Mouse (Mus musculus) frontal cortex, adult 2 months (tissue): ENCODE data around the gene Cox18. TPM values are rescaled to one million over a fixed set of nuclear protein-coding genes. Genes with fewer than 3 reads are reported as not detected.
A peak's percentile ranks its signal among the peaks of the same experiment; 100 is the strongest.
"Not testable (repeated sequence)": the region's sequence is repeated elsewhere in the genome, so short reads cannot be mapped to it uniquely, and the experiment has no call there.

Experiments used
- DNase-seq, 2 experiments: peaks; one replicate each; pipeline ENCODE4 v3.0.0; 2022; ENCODE audit warnings: low spot score in 1 of 2; ENCODE audit errors: extremely low spot score in 1 of 2
- polyA plus RNA-seq: library from polyadenylated mRNA; depleted of rRNA; stranded (reverse); fragments of >200 nt; gene quantifications from 2 replicates; pipeline ENCODE4 v1.2.3, GENCODE M21; 2012; rRNA removed

Cox18 gene
- 33.2 and 37.4 TPM in 2 replicates for polyA plus RNA-seq

DNA sequence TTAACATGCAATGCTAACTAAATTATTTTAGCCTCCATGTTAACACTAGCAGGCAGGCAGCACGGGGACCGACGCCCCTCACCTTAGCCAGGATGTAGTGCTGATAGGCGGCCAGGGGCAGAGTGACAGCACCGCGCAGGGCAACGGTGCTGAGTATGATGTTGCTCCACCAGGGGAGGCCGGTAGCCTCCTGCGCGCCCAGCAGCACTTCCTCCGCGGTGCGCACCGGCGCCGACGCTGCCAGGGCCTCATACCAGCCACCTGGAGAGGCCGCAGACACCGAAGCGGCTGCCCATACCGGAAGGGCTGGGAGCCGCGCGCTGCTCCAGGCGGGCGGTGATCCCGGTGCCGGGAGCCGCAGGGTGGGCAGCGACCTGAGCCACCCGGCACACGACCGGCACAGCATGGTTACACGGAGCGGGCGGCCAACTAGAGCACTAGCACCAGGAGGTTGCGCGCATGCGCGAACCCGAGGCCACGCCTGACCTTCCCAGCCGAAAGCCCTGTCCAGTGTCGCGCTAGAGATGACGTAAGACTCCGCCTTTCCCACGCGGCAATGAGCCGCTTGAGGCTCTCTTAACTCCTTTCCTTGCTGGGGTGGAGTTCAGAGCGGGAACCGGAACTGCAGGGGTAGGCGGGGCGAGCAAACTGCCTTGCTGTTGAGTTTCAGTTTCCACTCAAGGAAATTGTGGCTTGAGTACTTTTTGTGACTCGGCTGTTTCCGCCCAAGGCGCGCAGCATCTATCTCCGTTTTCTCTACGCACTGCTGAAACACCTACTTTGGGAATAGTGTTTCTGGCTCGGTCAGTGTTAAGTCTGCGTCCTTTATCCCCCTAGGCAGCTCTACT, at the start of gene Cox18:
Cox18 (minus strand) TSS at position 468 of the 848 bp plus-strand sequence.
- peak; percentile 97 to 99 for DNase-seq

DNA sequence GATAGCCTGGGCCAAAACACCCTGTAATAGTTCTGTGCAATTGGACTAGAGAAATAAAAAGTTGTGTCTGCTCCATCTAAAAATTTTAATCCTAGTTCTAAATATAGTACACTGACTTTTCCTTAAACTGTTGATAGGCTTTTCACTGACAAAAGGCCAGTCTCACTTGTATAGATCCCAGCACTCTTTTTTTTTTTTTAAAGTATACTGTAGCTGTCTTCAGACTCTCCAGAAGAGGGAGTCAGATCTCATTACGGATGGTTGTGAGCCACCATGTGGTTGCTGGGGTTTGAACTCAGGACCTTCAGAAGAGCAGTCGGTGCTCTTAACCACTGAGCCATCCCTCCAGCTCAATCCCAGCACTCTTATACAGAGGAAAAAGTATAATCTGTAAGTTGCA, 38.4 kb upstream of the Cox18 start:
- DNase-seq: not testable (repeated sequence)

DNA sequence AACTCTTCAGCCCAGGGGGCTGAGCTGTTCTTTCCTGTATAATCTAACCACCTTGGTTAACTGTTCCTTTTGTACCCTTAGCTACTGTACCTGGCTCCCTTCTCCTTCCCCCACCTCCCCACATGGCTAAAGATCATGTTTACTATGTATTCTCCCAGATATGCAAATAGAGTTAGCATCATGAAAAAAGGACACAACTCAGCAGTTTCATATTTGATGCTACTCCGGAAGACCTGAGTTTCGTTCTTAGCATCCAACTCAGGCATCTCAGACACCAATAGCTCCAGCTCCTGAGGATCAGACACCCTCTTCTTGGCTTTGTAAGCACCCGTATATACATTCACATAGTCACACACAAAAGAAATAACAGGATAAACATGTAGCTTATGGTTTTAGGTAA, 33.2 kb upstream of the Cox18 start:
- DNase-seq: no peak

DNA sequence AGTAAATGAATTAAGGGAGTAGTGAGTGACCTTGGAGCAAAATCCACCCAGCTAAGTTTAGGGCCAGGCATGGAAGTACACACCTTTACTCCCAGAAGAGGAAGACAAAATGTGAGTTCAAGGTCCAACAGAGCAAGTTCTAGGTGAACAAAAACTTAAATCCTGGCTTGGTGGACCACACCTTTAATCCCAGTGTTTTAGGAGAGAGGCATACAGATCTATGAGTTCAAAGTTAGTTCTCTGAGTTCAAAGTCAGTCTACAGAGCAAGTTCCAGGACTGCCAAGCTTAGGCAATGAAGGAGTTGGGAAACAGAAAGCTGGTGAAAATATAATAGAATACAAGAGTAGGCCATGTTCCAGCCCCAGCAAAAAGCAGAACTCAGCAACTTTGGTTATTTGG, 23.7 kb upstream of the Cox18 start:
- DNase-seq: no peak

DNA sequence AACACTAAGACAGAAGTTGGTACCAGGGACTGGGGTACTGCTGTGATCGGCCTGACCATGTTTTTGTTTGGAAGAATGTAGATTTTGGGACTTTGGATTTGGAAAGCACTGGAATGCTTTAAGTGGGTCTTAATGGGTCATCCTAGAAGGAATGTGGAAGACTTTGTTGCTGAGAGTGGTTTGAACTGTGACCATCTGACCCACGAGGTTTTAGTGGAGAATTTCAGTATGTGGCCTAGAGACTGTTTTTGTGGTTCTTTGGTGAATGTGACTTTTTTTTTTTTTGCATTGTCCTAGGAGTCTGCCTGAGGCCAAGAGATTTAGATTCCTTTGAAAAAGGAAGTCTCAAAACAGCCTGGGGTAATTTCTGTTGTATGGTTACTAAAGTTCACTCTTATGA, 23.2 kb upstream of the Cox18 start:
- no peak for DNase-seq

DNA sequence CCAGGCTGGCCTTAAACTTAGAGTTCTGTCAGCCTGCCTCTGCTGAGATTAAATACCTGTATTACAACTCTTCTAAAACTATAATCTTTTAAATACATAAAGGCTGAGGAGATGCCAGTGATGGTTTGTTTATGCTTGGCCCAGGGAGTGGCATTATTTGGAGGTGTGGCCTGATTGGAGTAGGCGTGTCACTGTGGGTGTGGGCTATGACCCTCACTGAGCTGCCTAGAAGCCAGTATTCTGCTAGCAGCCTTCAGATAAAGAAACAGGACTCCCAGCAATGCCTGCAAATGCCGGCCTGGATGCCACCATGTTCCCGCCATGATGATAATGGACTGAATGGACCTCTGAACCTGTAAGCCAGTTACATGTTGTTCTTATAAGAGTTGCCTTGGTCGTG, 22.8 kb upstream of the Cox18 start:
- DNase-seq: no peak

DNA sequence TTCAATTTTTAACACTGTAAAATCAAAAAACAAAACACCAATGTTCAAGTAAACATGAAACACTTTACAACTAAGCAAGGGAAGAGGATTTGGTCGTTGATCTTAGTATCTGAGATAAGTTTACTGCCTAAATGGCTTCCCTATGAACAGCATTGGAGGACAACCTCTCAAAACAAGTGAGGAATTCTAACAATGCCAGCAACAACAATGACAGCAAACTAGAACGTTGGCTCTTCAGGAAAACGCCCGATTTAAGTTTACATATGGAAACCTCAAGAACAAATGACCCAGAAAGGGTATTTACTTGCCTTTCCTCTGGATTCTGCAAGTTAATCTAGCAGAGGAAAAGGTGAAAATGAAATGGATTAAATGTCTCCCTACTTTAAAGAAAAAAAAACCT, 21.6 kb upstream of the Cox18 start:
- no peak for DNase-seq

DNA sequence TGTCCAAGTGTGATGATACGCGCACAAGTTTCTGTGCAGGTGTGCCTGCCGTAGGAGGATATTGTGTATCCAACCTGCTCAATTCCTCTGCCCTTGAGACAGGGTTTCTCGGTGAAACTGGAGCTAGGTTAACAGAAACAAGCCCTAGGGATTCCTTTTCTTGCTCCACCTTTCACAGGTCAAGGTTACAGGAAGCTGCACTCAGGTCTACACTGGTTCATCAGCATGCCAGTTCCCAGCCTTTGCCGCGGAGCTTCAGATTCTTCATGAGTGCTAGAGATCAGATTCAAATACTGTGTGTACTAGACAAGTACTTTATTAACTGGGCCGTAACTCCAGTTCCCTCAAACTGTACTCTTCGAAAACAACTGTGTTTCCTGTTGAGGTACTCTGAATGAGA, 11.4 kb upstream of the Cox18 start:
- no peak for DNase-seq

DNA sequence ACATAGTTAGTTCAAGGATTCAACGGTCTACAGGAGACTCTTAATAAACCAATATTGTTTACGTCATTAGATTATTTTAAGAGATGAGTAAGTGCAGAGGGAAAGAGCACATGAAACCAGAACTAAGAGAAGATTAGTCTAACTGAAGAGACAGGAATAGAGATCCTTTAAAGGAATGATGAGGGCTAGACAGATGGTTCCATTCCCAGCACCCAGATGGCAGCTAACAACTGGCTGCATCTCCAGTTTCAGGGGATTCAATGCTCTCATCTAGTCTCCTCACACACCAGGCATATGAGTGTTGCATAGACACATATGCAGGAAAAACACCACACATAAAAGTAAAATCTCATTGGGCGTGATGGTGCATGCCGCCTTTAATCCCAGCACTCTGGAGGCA, 9.5 kb upstream of the Cox18 start:
- no peak for DNase-seq

DNA sequence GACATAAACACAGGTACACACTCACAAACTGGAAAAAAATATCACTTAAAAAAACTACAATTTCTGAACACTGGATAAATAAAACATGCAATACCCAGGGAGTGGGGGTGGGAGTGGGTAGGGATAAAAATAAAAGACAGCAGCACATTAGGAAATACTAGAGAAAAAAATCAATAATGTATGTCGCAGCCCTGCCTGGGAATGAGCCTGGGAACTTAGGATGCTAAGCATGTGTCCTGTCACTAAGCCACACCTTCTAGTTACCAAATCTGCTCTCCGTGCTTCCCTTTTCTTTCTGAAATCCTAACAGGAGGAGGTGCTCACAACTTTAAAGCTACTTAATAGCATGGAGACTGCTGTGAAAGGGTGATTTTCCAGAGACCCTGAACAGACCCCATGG, 6.0 kb upstream of the Cox18 start:
- DNase-seq: no peak

DNA sequence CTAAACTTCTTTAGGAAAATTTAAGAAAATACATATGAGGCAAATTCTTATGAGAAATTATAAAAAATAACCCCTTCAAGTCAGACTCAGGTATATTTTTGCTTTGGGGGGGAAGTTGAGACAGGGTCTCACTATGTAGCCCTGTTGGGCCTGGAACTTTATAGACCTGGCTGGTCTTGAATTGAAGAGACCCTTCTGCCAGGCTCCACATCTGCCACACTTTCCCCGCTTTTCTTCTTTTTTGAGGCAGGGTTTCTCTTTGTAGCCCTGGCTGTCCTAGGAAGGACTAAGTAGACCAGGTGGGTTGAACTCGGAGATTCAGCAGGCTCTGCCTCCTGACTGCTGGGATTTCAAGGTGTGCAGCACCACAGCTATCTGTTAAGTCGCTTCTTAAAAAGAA, 2.9 kb upstream of the Cox18 start:
- no peak for DNase-seq

DNA sequence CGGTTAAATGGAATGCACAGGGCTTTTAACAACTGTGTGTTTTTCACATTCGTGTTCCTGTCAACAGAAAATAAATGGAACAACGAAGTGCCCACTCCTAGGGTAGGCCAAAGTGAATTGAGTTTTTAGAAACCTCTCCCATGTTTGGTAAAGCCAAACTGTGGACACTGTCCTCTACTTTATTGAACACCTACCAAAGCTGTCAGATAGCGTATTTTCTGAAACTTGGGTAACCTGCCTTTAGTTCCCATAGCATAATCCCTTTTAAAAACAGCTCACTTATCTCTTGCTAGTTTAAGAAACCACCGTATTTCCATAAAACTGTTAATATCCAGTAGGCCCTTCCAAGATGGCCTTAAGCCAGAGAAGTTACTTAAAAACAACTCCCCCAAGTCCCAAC, 929 bp upstream of the Cox18 start:
- DNase-seq: no peak

DNA sequence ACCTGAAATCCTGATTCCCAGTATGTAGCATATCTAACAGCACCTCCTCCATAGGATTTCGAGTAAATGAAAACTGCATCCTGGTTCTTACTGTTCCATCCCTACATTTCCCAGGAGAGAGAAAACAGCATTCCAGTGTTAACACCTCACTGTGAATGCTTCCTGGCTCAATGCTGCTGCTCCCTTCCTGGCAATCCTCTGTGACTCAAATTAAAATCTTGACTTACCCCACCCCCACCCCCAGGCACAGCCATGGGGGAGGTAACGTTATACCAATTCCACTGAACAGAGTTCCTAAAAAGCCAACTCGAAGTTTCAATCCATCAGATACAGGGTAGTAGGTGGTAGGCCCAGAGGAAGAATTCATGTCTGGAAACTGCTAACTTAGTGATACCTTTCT, 864 bp downstream of the Cox18 start:
- DNase-seq: peak in 1 of 2 experiments; percentile 42

DNA sequence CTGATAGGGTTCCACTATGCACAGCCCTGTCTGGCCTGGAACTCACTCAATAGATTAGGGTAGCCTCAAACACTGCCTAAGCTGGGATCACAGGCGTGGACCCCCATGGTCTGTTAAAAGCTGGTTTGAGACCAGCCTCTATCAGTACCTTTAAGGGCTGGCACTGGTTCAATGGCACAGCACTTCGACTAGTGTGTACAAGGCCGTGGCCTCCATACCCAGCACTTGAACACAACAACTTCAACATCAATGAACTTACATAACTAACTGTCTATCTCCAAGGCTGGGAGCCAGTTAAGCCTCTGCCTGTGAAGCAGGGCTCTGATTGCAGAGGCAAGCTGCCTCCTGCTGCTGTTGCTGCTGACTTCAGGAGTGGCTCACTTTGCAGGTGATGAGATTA, 6.0 kb downstream of the Cox18 start:
- no peak for DNase-seq

DNA sequence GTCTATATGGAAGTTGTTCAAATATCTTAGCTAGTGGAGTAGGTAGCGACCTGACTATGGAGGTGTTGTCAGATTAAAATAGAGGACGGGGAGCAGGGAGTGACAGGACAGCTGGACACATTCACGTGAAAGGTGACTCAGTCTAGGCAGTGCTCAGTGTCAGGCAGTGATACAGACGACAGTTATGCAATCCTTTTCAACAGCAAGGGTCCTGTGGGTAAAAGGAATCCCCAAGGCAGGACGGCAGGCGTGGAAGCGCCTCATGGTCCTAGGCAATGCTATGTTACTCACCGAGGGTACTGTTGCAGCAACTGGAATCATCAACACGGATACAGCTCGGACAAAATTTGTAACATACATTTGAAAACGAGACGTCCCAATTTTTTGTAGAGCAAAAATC, 6.6 kb downstream of the Cox18 start:
- DNase-seq: no peak

DNA sequence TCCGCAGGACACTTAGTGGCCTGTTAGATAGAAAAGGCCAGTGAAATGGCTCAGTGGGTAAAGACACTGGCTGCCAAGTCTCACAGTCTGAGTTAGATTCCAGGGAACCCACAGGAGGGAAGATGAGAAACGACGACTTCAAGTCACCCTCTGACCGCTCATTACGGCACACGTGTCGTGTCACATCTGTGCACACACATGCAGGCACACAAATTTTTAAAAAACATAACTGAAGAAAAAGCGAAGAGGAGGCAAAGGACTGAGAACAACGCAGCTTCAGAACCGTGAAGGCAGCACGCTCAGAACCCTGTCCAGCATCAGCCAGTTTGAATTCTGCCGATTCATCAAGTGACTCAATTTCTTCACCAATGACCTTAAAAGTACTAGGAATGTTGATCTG, 10.4 kb downstream of the Cox18 start:
- no peak for DNase-seq

DNA sequence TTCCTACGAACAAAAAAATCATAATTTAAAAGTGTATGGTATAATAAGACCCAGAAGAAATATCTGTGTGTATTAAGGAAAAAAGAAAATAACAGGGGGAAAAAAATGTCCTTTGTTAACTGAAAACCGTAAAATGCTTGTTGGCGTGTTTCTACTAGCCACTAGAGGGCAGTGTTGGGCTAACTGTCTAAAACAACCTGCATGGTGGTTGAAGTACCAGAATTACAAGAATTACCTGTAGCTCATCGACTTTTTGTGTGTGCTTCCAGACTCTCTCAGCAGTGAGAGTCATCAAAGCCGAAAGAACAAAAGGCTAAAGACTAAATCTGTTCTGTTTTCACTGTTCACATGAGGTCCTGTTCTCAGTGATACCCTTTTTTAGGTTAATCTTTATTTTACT, 20.6 kb downstream of the Cox18 start:
- DNase-seq: peak in 1 of 2 experiments; percentile 78

DNA sequence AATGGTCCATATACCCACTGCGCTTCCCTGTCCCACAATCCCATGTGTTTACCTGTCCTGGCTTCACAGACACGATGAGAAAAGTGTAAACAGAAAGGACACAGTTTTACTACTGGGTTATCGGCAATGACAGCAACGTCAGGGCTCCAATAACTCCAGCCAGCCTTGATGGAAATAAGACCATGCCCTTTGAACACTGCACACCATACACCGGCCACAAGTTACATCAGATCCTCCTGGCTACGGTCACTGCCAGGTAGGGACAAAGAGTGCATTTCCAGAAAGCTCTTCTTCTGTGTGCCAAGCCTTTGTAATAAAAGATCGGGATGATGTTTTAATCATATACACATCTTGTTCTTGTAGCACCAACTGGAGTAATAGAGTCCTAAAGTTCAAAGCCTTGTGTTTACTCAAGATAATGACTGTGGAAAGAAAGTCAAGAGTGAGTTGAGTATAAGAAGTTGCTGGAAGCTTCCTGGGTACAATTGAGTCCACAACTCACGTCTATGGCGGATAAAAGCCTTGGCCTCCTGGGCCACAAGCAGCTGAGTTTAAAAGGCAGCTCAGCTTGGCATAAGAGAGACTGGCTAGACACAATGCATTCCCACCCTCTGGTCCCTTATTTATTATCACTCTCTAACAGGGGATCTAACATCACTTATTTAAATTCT, 21.2 kb downstream of the Cox18 start:
- DNase-seq: no peak

DNA sequence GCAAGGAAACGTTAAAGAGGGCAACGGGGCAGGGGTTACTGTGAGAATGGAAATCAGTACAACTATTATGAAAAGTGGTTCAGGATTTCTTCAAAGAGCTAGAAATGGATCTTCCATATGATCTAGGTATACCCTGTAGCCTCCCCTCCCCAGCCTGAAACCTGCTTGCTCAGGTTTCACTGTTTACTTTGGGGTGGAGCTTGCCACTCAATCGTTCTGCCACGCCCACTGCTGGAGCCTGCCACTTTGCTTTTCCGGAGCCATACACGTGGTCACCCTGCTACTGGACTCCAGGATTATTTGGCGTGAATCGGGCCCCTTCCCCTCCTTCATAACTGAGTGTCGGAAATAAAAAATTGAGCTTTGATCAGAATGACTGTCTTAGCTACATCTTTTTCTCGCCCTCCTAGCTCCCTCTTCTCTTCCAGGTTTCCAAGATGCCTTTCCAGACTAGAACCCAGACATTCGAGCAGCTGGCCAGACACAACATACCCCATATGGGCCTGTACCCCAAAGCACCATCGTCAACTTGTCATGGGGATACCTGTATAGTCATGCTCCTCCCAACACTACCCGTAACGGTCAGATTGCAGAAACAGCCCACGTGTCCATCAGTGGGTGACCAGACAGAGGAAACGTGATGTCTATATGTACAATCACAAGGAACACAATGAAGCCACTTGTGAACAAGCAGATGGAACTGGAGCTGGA, 23.7 kb downstream of the Cox18 start:
- DNase-seq: no peak

DNA sequence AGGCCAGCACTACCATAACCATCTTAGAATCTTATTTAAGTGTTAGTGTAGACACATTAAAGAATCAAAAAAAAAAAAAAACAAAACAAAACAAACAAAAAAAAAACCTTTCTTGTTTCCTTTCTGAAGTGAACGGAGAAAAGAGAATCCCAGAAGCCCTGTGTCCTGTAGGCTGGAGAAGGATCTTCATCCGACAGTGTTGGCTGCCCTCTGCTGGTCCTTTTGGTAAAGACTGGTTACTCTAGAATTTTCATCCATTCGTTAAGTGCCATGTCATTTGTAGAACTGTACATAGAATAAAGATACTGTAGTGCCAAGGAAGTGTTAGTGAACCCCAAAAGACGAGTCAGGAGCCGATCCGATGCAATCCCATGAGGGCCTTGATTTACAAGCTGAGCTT, 29.0 kb downstream of the Cox18 start:
- peak in 1 of 2 experiments; percentile 91 for DNase-seq

DNA sequence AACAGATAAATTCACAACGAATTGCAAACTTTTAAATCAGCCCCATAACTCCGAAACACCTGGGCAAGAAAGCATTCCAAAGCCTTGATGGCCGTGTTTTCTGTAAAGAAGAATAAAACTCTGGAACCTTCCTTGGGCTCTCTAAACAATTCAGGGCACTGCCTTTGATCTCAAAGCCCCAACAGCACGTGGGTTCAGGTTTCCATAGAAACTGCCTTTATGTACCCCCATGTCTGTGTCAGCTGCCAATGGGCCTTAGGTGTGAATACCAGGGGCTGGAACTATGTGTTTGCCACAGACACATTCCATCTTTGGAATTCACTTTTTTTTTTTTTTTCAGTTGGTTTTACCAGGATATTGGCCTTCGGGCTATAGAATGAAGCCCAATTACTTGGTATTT, 41.0 kb downstream of the Cox18 start:
- DNase-seq: no peak

DNA sequence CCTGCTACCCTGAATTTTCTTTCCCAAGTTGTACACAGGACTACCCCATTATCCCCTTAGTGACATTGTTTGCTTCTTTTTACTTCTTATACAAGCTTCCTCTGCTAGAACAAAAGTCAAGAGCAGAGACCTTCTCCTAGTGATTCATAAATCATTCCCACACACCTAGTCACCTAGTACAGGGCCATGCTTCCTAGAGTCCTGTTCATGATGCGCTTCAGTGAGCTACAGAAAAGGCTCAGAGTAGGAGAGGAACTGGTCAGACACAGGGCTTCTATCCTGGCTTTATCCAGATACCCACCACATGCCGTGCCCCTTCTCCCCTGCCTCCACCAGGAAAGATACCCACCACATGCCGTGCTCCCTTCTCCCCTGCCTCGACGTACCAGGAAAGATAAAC, 44.7 kb downstream of the Cox18 start:
- no peak for DNase-seq
